Mouse (Mus musculus) kidney, embryonic 14.5 days (tissue): Measurements from ENCODE around the gene Safb2. TPM values are rescaled to one million over a fixed set of nuclear protein-coding genes. Genes with fewer than 3 reads are reported as not detected.

Experiments used
- ATAC-seq: fragments of 200-750 bp; cut with Nextera tagmentation; 2 replicates; pipeline ENCODE4 v1.8.0; 2017; ENCODE audit warnings: moderate number of reproducible peaks, mild to moderate bottlenecking, moderate TSS enrichment, moderate library complexity; ENCODE audit not compliant: low FRiP score, low TSS enrichment
- H3K27ac ChIP-seq: fragments of 300-500 bp; sonication (generic); 2 replicates; pipeline ENCODE4 v1.5.1; 2014; ENCODE audit warnings: low read depth, mild to moderate bottlenecking, low read length, moderate library complexity, mixed read lengths
- H3K27me3 ChIP-seq: fragments of 300-500 bp; sonication (generic); 2 replicates; pipeline ENCODE4 v1.6.1; 2014; ENCODE audit warnings: mild to moderate bottlenecking, low read length; ENCODE audit not compliant: control insufficient read depth, insufficient read depth
- H3K36me3 ChIP-seq: fragments of 300-500 bp; sonication (generic); 2 replicates; pipeline ENCODE4 v1.6.1; 2014; ENCODE audit warnings: low read length, mixed read lengths; ENCODE audit not compliant: control insufficient read depth, insufficient read depth
- H3K4me1 ChIP-seq: fragments of 300-500 bp; sonication (generic); 2 replicates; pipeline ENCODE4 v1.6.1; 2014; ENCODE audit warnings: low read length, mixed read lengths; ENCODE audit not compliant: control insufficient read depth, insufficient read depth
- H3K4me2 ChIP-seq: fragments of 300-500 bp; sonication (generic); replicated peaks from 2 replicates; pipeline ENCODE4 v1.6.1; 2014; ENCODE audit warnings: low read depth, mild to moderate bottlenecking, low read length
- H3K4me3 ChIP-seq: fragments of 300-500 bp; sonication (generic); 2 replicates; pipeline ENCODE4 v1.5.1; 2014; ENCODE audit warnings: mild to moderate bottlenecking, low read length
- H3K9ac ChIP-seq: fragments of 300-500 bp; sonication (generic); 2 replicates; pipeline ENCODE4 v1.6.1; 2014; ENCODE audit warnings: low read depth, mild to moderate bottlenecking, low read length, moderate library complexity
- H3K9me3 ChIP-seq: fragments of 300-500 bp; sonication (generic); 2 replicates; pipeline ENCODE4 v1.6.1; 2016; ENCODE audit warnings: low read length; ENCODE audit not compliant: control insufficient read depth
- WGBS: fragments of 180-500 bp; shearing (Covaris S2); extraction: QIAGEN DNeasy Blood & Tissue Kit; methylation state at CpG from one replicate; pipeline ENCODE4 v1.1.7; 2014; 5-methylcytosine and 5-hydroxymethylcytosine counted together
- polyA plus RNA-seq: library from polyadenylated mRNA; unstranded; fragments of >200 nt; fragmentation: Nextera tagmentation; extraction: Ambion mirVana; gene quantifications from 2 replicates; pipeline ENCODE4 v1.2.1, GENCODE M21; 2014

The Safb2 gene
- polyA plus RNA-seq, 1 experiment from 2014 or later = 72.3 TPM

- no peak overlapping the region for H3K9ac ChIP-seq
- 95% methylated on average over 3 of the region's 3 CpGs for WGBS
- H3K4me3 ChIP-seq = no peak overlapping the region
- H3K36me3 ChIP-seq = peaks cover 91% of the 10 kb centered on the region
- H3K27ac ChIP-seq = no peak overlapping the region
- H3K4me1 ChIP-seq = no peaks in the 10 kb centered on the region
- H3K4me2 ChIP-seq = no peak overlapping the region
- H3K9me3 ChIP-seq = no peaks in the 10 kb centered on the region
- H3K27me3 ChIP-seq = no peaks in the 10 kb centered on the region
- no peak for ATAC-seq
Measured at GRCm38 (mm10) chr17:56572939-56573338, 11.4 kb downstream of the Safb2 start.

GRCm38 (mm10) chr17:56572154-56572553 lies 12.2 kb downstream of the Safb2 start:
- Histone ChIP-seq H3K27ac (no peak overlapping the region), H3K4me1 (no peaks in the 10 kb centered on the region), H3K27me3 (no peaks in the 10 kb centered on the region), H3K4me3 (no peak overlapping the region), H3K36me3 (peaks cover 91% of the 10 kb centered on the region), H3K4me2 (no peak overlapping the region), H3K9ac (no peak overlapping the region), H3K9me3 (no peaks in the 10 kb centered on the region)
- WGBS = 100% methylated on average over 1 of the region's 1 CpGs
- ATAC-seq = no peak

DNA sequence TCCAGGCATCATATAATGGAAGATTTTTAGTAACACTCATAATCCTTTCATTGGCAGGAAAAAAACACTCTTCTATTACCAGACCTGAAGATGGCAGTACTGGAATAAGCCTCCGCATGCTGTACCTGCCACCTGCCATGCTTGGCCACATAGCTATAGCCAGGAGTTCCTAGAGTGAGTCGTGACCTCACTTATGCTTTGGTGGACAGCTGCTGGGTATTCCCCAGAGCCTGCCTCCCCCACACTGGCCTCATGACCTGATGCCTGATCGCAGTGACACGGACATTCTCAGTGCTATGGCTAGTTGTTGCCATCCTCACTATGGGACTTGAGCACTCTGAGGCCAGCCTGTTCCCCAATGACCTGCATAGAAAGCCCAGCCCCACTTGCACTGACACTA lies 14.1 kb downstream of the Safb2 start:
- no peak overlapping the region for H3K4me3 ChIP-seq
- no peak for ATAC-seq
- H3K9me3 ChIP-seq = no peaks in the 10 kb centered on the region
- WGBS = 90% methylated on average over 4 of the region's 4 CpGs
- H3K27me3 ChIP-seq = no peaks in the 10 kb centered on the region
- H3K9ac ChIP-seq = no peak overlapping the region
- H3K27ac ChIP-seq = no peak overlapping the region
- H3K4me1 ChIP-seq = no peaks in the 10 kb centered on the region
- H3K4me2 ChIP-seq = no peak overlapping the region
- H3K36me3 ChIP-seq = peaks cover 98% of the 10 kb centered on the region

GRCm38 (mm10) chr17:56567370-56567769 lies 17.0 kb downstream of the Safb2 start:
- 94% methylated on average over 4 of the region's 4 CpGs for WGBS
- H3K4me1 ChIP-seq = no peaks in the 10 kb centered on the region

GRCm38 (mm10) chr17:56566918-56567317 lies 17.5 kb downstream of the Safb2 start:
- Histone ChIP-seq H3K27me3 (no peaks in the 10 kb centered on the region), H3K9me3 (no peaks in the 10 kb centered on the region), H3K4me1 (no peaks in the 10 kb centered on the region), H3K9ac (no peak overlapping the region), H3K27ac (no peak overlapping the region), H3K4me2 (no peak overlapping the region), H3K36me3 (peaks cover 100% of the 10 kb centered on the region), H3K4me3 (no peak overlapping the region)
- WGBS = 90% methylated on average over 5 of the region's 5 CpGs
- ATAC-seq = no peak

More at GRCm38 (mm10) chr17:56567370-56567769, 17.0 kb downstream of the Safb2 start:
- peaks cover 100% of the 10 kb centered on the region for H3K36me3 ChIP-seq
- no peaks in the 10 kb centered on the region for H3K9me3 ChIP-seq
- H3K27ac ChIP-seq = no peak overlapping the region
- no peaks in the 10 kb centered on the region for H3K27me3 ChIP-seq
- H3K4me3 ChIP-seq = no peak overlapping the region
- no peak overlapping the region for H3K9ac ChIP-seq
- no peak overlapping the region for H3K4me2 ChIP-seq
- ATAC-seq = no peak

DNA sequence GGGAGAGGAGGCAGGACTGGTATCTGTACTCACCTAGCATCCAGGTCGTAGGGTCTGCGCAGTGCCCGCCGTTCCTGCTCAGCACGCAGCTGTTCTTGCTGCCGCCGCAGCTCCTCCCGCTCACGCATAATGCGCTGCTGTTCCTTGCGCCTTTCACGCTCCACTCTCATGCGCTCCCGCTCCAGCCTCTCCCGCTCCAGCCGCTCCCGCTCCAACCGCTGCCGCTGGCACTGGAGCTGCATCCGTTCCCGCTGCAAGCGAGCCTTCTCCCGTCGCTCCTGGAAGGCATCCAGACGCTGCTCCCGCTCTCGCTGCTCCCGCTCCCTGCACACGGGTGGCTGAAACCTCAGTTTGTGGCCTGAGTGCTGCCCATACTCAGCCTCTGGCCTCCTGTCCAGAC lies 18.1 kb downstream of the Safb2 start:
- no peak for ATAC-seq
- Histone ChIP-seq H3K9ac (no peak overlapping the region), H3K9me3 (no peaks in the 10 kb centered on the region), H3K4me1 (no peaks in the 10 kb centered on the region), H3K36me3 (peaks cover 100% of the 10 kb centered on the region), H3K27me3 (no peaks in the 10 kb centered on the region), H3K27ac (no peak overlapping the region), H3K4me3 (no peak overlapping the region), H3K4me2 (no peak overlapping the region)
- WGBS = 95% methylated on average over 29 of the region's 29 CpGs

- Histone ChIP-seq H3K9ac (no peak overlapping the region), H3K9me3 (no peaks in the 10 kb centered on the region), H3K27me3 (no peaks in the 10 kb centered on the region), H3K4me2 (no peak overlapping the region), H3K27ac (no peak overlapping the region), H3K4me1 (no peaks in the 10 kb centered on the region), H3K36me3 (peaks cover 62% of the 10 kb centered on the region), H3K4me3 (no peak overlapping the region)
- 86% methylated on average over 2 of the region's 2 CpGs for WGBS
- no peak for ATAC-seq
Measured at GRCm38 (mm10) chr17:56561866-56562265, 22.5 kb downstream of the Safb2 start.

DNA sequence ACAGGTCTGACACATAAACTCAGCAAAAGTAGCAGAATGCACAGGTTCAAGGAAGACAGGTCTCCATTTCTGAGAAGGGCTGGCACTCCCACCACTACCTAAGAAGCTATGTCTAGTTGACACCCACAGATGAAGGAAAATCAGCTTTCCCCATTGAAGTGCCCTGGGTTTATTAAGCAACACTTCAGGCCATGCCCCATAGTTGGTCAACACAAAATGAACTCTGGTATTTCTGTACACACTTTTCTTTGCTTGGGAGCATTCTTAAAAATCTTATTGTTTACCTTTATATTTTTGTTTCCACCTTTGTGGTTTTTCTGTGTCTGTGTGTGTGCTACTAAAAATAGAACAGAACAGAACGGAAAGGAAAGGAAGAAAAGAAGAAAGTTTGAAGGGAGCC lies 24.3 kb downstream of the Safb2 start:
- H3K27ac ChIP-seq = no peak overlapping the region
- H3K9me3 ChIP-seq = no peaks in the 10 kb centered on the region
- H3K4me3 ChIP-seq = no peak overlapping the region
- H3K27me3 ChIP-seq = no peaks in the 10 kb centered on the region
- WGBS = 69% methylated on average over 1 of the region's 1 CpGs
- ATAC-seq = no peak
- no peaks in the 10 kb centered on the region for H3K4me1 ChIP-seq
- no peak overlapping the region for H3K4me2 ChIP-seq
- H3K9ac ChIP-seq = no peak overlapping the region
- peaks cover 45% of the 10 kb centered on the region for H3K36me3 ChIP-seq

- Histone ChIP-seq H3K4me2 (no peak overlapping the region), H3K27ac (no peak overlapping the region), H3K27me3 (no peaks in the 10 kb centered on the region), H3K4me3 (no peak overlapping the region), H3K36me3 (peaks cover 37% of the 10 kb centered on the region), H3K9ac (no peak overlapping the region), H3K4me1 (no peaks in the 10 kb centered on the region), H3K9me3 (no peaks in the 10 kb centered on the region)
- no peak for ATAC-seq
- 72% methylated on average over 3 of the region's 3 CpGs for WGBS
Measured at GRCm38 (mm10) chr17:56559386-56559785, 25.0 kb downstream of the Safb2 start.

- H3K27me3 ChIP-seq = no peaks in the 10 kb centered on the region
- H3K9ac ChIP-seq = no peak overlapping the region
- H3K9me3 ChIP-seq = no peaks in the 10 kb centered on the region
- no peaks in the 10 kb centered on the region for H3K4me1 ChIP-seq
- H3K4me2 ChIP-seq = no peak overlapping the region
- ATAC-seq = peak; percentile 54
- H3K4me3 ChIP-seq = no peak overlapping the region
- H3K36me3 ChIP-seq = peaks cover 28% of the 10 kb centered on the region
- WGBS = 24% methylated on average over 3 of the region's 3 CpGs
- no peak overlapping the region for H3K27ac ChIP-seq
Measured at GRCm38 (mm10) chr17:56558448-56558847, 25.9 kb downstream of the Safb2 start.
